Mouse (Mus musculus) liver, adult 2 months (tissue): ENCODE results near the gene Brms1. TPM values are rescaled to one million over a fixed set of nuclear protein-coding genes. Genes with fewer than 3 reads are reported as not detected.
A peak's percentile ranks its signal among the peaks of the same experiment; 100 is the strongest.

Experiments
- DNase-seq: peaks from one replicate; pipeline ENCODE4 v3.0.0-alpha.2; 2011; ENCODE audit warnings: low read depth, low spot score; ENCODE audit errors: extremely low read depth
- H3K27ac ChIP-seq: fragments of 200-500 bp; replicated peaks from 2 replicates; pipeline ENCODE4 v1.5.1; 2012; ENCODE audit warnings: low read depth, mild to moderate bottlenecking, control low read depth, inconsistent platforms, low read length; ENCODE audit not compliant: insufficient read depth
- H3K27me3 ChIP-seq: fragments of 200-500 bp; 2 replicates; pipeline ENCODE4 v1.6.1; 2012; ENCODE audit warnings: mild to moderate bottlenecking, moderate library complexity, low read length, inconsistent platforms; ENCODE audit not compliant: control insufficient read depth, insufficient read depth
- H3K36me3 ChIP-seq: fragments of 200-500 bp; 2 replicates; pipeline ENCODE4 v1.6.1; 2012; ENCODE audit warnings: low read length, inconsistent platforms; ENCODE audit not compliant: control insufficient read depth, insufficient read depth
- H3K4me1 ChIP-seq: fragments of 200-500 bp; 2 replicates; pipeline ENCODE4 v1.6.1; 2011; ENCODE audit warnings: low read length; ENCODE audit not compliant: control insufficient read depth, insufficient read depth
- H3K4me3 ChIP-seq: fragments of 200-500 bp; 2 replicates; pipeline ENCODE4 v1.5.1; 2011; ENCODE audit warnings: low read depth, mild to moderate bottlenecking, control low read depth, low read length, moderate library complexity; ENCODE audit not compliant: insufficient read depth
- H3K79me2 ChIP-seq: fragments of 200-500 bp; 2 replicates; pipeline ENCODE4 v1.6.1; 2012; ENCODE audit warnings: inconsistent platforms, mild to moderate bottlenecking, low read length, moderate library complexity; ENCODE audit not compliant: control insufficient read depth, insufficient read depth
- H3K9ac ChIP-seq: fragments of 200-500 bp; 2 replicates; pipeline ENCODE4 v1.6.1; 2012; ENCODE audit warnings: low read depth, mild to moderate bottlenecking, control low read depth, inconsistent platforms, low read length
- CTCF ChIP-seq: fragments of 200-500 bp; IDR thresholded peaks from 2 replicates; pipeline ENCODE4 v1.5.1; 2011; ENCODE audit warnings: low read depth, low read length, control low read depth
- POLR2A ChIP-seq: fragments of 200-500 bp; IDR thresholded peaks from 2 replicates; pipeline ENCODE4 v1.6.1; 2011; ENCODE audit warnings: low read length, control low read depth; ENCODE audit not compliant: insufficient read depth; ENCODE audit errors: extremely low read depth
- WGBS: fragments of 180-500 bp; shearing (Covaris S2); methylation state at CpG from one replicate; pipeline ENCODE4 v1.1.7; 2018; 5-methylcytosine and 5-hydroxymethylcytosine counted together
- polyA plus RNA-seq: library from polyadenylated mRNA; depleted of rRNA; stranded (reverse); fragments of >200 nt; gene quantifications from 2 replicates; pipeline ENCODE4 v1.2.3, GENCODE M21; 2012
- total RNA-seq: library from RNA; depleted of rRNA; stranded (reverse); fragments of >200 nt; gene quantifications from 2 replicates; pipeline ENCODE4 v1.2.3, GENCODE M21; 2014

Brms1 gene
- total and polyA plus RNA-seq, 2 experiments, result 13.2 to 22.6 TPM

DNA sequence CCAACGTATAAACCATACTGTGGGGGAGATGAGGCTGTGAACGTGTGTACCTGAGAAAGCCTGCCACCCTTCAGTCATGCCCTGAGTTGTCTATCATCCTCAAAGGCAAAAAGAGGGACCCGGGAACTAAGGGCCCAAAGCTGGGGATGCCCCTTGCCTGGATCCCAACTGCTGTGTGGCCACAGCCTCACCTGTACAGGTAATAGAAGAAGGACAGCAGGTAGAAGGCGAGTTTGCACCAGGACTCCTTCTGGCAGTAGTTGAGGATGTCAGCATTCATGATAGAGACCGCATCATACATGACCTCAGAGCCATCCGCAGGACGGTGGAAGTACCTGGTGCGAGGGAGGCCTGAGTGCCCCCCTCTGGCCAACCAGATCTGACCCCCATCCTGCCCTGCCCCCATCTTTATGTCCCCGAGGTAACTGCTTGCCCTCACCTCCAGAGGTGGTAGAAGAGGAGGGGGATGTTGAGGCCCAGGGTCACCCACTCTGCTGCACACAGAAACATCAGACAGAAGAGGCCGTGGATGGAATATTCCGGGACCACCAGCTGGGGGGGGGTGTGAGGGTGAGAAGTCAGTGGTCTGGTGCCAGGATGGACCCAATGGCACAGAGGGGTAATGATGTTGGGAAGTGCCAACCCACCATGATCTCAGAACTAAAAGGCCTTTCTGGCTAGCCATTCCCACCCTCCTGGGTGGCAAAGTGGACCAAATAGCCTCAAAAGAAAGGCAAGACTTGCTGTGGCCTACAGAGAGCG lies 52.5 kb downstream of the Brms1 start:
- no peaks in the 10 kb centered on the region for H3K79me2 ChIP-seq
- H3K27me3 ChIP-seq, result no peaks in the 10 kb centered on the region
- no peak for DNase-seq
- no peak overlapping the region for H3K4me3 ChIP-seq
- H3K9ac ChIP-seq, result no peak overlapping the region
- H3K4me1 ChIP-seq, result peaks cover 6% of the 10 kb centered on the region; the same call in 1 of the 2 replicates
- no peaks in the 10 kb centered on the region for H3K36me3 ChIP-seq
- TF ChIP-seq POLR2A (no peak), CTCF (no peak)
- 78% methylated on average over 12 of the region's 12 CpGs for WGBS
- no peak overlapping the region for H3K27ac ChIP-seq

DNA sequence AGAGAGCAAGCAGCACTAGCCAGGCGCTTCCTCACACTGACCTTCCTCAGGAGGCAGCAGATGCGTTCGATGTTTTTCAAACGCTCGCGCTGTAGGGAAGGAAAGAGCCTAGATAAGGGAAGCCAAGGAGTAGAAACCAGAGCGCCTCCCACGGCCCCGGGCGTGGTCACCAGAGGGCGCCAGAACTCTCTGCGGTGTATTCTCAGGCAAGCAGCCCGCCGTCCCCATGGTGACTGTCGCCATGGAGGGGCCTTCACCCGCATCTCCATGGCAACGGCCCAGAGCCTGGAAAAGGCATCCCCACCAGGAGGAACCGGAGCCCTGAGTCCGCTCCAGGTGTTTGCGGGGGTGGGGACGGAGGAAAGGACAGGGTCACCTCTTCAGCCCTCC lies 53.1 kb downstream of the Brms1 start:
- H3K36me3 ChIP-seq, result no peaks in the 10 kb centered on the region
- no peak overlapping the region for H3K4me3 ChIP-seq
- H3K27me3 ChIP-seq, result no peaks in the 10 kb centered on the region
- peaks cover 2% of the 10 kb centered on the region; the same call in 1 of the 2 replicates for H3K4me1 ChIP-seq
- no peaks in the 10 kb centered on the region for H3K79me2 ChIP-seq
- TF ChIP-seq POLR2A, result no peak
- TF ChIP-seq CTCF, result peak; percentile 86
- 1% methylated on average over 21 of the region's 21 CpGs for WGBS
- no peak overlapping the region for H3K9ac ChIP-seq
- H3K27ac ChIP-seq, result no peak overlapping the region
- peak; percentile 44 for DNase-seq

DNA sequence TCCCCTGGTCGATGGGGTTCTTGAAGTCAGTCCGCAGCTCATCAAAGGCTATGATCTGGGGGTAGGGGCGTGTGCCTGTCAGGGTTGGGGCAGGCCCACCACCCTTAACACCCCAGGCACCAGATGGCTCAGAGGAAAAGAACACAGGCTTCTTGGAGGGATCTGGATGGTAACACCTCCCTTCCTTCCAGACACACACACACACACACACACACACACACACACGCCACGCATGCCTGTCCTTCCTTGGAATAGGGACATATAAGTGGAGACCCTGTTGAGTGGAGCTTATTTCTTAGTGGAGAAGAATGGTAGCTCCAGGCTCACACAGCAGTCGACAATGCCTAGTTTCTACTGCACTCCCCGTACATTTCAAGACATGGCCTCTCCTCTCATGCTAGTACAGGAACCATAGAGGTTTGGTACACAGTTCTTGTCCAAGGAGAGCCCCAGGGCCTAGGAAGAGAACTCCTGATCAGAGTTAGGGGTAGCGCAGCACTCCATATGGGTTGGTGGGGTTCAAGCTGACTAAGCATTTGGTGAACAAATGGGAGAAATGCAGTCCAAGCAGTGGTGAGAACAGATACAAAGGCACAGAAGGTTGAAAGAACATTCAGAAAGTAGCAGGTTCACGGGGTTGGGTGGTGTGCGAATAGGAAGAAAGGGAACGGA lies 53.7 kb downstream of the Brms1 start:
- no peaks in the 10 kb centered on the region for H3K27me3 ChIP-seq
- no peak overlapping the region for H3K4me3 ChIP-seq
- WGBS, result 43% methylated on average over 11 of the region's 11 CpGs
- no peak overlapping the region for H3K27ac ChIP-seq
- peaks cover 1% of the 10 kb centered on the region; the same call in 1 of the 2 replicates for H3K4me1 ChIP-seq
- no peak overlapping the region for H3K9ac ChIP-seq
- DNase-seq, result no peak
- TF ChIP-seq POLR2A, result no peak
- TF ChIP-seq CTCF, result no peak
- no peaks in the 10 kb centered on the region for H3K36me3 ChIP-seq
- H3K79me2 ChIP-seq, result no peaks in the 10 kb centered on the region

DNA sequence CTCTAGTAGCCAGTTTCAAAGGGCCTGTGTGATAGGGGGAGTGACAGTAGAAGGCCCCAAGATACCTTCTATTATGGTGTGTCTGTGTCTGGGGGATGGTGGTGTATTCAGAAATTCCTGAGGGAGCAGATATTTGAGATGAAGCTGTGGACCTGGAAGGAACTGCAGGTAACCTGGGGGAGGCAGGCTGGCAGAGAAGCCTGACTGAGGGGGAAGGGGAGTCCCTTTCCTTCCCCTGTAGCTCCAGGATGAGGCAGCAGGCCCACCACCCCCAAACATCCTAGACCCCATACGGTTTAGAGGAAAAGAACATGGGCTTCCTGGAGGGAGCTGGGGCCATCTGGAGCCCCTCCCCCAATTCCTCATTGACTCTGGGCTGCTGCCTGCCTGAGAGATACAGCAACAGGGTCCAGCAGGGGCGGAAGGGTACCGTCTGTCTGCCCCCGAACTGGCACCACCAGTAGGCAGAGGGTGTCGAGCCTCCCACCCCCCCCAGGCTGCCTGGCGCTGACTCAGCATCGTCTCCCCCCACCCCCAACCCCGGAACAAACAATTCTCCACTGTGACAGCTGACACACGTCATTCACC lies 54.8 kb downstream of the Brms1 start:
- no peaks in the 10 kb centered on the region; the same call in 1 of the 2 replicates for H3K36me3 ChIP-seq
- H3K79me2 ChIP-seq, result no peaks in the 10 kb centered on the region
- no peak for DNase-seq
- no peak overlapping the region for H3K27ac ChIP-seq
- H3K9ac ChIP-seq, result no peak overlapping the region
- no peak for TF ChIP-seq CTCF
- no peak for TF ChIP-seq POLR2A
- peaks cover 1% of the 10 kb centered on the region; the same call in 1 of the 2 replicates for H3K4me1 ChIP-seq
- 7% methylated on average over 9 of the region's 9 CpGs for WGBS
- no peaks in the 10 kb centered on the region for H3K27me3 ChIP-seq
- H3K4me3 ChIP-seq, result no peak overlapping the region

DNA sequence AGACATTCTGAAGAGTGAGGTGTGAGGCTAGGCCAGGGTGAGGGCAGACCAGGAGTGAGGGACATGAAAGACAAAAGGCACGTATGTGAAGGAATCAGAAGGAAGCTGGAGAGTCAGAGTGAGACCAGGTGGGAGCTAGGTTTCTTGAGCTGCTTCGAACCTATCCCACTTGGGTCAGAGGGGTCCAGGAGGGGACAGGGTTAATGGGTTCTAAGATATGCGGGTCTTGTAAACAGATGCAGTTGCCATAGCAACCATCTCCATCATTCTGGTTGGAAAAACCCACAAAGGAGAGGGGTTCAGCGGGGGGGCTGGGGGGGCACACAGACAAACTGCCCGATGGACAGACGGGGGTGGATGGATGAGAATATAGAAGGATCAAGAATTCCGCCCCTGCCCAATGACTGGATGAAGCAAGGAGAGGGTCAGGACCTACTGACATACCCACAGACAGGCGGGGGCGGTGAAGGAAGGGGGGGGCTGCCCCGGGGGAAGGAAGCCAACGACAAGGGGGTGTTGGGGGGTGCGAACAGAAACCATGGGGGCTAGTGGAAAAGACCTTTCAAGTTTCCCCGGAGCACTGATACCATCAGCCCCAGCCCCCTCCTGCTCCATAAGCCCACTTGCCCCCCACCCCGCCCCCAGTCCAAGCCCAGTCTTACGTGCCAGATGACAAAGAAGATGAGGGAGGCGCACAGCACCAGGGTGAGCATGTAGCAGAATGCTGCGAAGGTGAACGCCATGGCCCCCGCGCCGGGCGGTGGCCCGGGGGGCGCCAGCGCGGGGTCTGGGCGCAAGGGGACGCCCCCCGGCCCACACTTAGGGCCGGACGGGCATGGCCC lies 56.6 kb downstream of the Brms1 start:
- no peaks in the 10 kb centered on the region for H3K79me2 ChIP-seq
- 12% methylated on average over 26 of the region's 31 CpGs for WGBS
- H3K27ac ChIP-seq, result no peak overlapping the region
- no peak for TF ChIP-seq POLR2A
- no peak for TF ChIP-seq CTCF
- peaks cover 1% of the 10 kb centered on the region; the same call in 1 of the 2 replicates for H3K4me1 ChIP-seq
- H3K9ac ChIP-seq, result peak overlapping the region; percentile 37; the same call in 1 of the 2 replicates
- H3K36me3 ChIP-seq, result peaks cover 12% of the 10 kb centered on the region
- DNase-seq, result no peak
- H3K27me3 ChIP-seq, result no peaks in the 10 kb centered on the region
- no peak overlapping the region; the same call in 1 of the 2 replicates for H3K4me3 ChIP-seq
